Mouse (Mus musculus): ENCODE measurements around the gene Syde2.

Syde2 gene

DNA sequence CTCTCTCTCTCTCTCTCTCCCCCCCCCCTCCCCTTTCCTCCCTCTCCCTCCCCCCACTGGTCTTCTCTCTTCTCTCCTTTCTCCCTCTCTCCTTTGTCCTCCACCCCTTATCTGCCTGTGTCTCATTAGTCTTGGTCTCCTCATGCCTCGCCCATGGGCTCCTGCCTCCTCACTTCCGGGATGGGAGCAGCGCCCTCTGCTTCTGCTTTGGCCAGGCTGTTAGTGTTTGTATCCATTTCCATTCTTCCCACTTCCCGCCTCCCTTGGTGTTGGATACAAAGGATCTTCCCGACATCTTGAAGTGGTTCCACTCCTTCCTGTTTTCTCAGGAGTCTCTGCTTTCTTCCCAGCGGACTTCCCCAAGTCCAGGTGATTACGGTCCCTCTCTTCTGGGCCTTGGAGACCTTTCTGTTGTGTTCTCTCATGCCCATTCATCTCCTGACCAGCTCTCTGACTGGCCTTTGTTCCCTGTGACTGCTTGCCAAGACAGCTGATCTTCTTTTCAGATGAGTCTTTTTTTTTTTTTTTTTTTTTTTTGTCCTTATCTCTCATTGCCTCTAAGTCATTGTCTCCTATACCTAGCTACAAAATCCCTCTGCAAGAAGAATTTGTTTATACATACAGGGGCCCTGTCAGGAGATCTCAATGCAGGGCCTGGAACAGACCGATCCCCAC, 24.0 kb downstream of the Syde2 start:
- DNase-seq (ENCODE audit: low spot score), result no peak

DNA sequence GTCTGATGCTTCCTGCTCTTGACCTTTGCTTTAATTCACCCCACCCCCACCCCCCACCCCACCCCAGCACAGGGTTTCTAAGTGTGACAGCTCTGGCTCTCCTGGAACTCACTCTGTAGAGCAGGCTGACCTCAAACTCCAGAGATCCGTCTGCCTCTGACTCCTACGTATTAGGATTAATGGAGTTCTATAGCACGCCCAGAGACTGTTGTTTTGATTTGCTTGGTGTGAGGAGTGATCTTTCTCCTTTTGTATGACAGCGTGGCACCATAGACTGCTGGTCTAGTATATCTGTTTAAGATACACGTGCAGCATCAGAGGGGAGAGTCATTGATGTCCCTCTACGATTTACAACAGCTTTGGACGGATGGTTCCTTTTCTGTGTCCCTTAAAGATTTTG, 25.8 kb downstream of the Syde2 start:
- DNase-seq (ENCODE audit: low spot score), result no peak

DNA sequence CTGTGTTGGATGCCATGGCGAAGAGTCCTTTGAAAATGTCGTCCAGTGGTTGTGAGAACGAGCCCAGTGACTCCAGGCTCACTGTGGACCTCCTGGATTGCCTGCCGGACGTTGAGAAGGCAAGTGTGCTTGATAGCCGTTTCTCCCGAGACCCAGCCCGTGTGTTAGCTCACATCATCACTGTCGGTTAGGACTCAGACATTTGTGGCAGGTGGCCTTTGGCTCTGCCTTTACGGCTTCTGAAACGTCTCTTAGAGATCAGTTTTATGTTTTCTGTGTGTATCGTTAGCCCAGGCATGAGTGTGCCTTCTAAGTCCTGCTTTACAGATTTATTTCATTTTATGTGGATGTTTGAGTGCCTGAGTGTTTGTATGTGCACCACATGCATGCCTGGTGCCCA, 26.7 kb downstream of the Syde2 start:
- DNase-seq (ENCODE audit: low spot score), result no peak

DNA sequence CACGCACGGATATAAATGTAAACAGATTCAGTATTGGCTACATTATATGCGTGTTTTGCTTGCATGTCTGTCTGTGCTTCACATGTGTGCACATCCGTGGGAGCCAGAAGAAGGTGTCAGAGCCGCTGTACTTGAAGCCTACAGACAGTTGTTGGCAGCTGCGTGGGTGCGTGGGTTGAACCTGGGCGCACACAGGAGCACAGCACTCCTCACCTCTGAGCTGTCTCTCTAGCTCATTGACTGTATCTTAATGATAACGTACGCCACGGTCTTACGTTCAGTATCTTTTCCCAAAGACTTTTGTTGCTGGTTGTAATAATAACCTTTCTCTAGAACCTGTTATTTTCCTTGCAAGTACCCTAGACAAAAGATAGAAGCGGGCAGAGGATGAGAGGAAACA, 29.3 kb downstream of the Syde2 start:
- DNase-seq (ENCODE audit: low spot score), result no peak

DNA sequence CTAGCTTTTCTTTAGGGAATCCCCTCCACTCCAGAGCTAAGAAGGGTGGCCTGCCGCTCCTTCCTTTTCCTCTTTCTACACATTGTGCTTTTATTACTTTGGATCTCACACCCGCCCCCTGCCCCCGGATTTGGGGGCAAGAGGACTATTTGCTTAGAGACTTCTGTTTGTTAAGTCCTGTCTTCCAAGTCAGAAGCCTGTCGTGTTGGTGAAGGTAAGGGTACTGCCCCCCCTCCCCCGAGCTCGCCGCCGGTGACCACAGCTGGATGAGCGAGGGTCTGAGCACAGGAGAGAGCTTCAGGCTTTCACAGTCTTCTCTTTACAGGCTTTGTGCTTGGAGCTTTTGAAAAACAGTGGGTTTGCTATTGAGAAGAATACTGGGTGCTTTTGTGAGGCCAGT, 29.9 kb downstream of the Syde2 start:
- DNase-seq (ENCODE audit: low spot score), result no peak

DNA sequence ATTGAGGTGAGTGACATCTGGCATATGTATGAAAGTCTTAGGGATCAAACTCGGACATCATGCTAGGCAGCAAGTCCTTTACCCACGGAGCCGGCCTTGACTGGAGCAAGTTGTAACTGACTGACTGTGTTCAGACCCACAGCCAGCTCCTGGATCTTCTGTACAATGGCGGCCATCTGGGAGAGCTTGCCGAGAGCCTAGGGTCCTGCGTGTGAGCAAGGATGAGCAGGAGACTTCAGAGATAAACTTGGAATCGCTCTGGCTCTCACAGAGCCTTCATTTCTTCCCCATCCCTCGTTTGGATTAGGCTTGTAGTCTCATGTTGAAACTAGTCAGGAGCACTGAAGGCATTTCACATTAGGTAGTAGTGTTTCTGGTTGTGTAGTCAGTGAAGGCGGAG, 34.6 kb downstream of the Syde2 start:
- DNase-seq (ENCODE audit: low spot score), result no peak

DNA sequence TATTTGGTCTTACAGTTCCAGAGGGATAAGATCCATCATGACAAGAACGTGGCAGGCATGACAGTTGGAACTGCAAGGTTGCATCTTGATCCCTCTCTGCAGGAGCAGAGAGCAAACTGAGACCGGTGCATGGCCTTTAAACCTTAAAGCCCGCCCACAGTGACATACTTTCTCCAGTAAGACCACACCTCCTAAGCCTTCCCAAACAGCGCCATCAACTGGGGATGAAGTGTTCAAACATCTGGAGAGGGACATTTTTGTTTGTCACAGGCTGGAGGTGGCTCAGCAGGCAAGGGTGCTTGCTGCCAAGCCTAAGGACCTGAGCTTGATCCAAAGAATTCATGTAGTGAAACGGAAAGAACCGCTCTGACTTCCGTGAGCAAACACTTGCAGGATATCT, 37.1 kb downstream of the Syde2 start:
- no peak for DNase-seq (ENCODE audit: low spot score)

DNA sequence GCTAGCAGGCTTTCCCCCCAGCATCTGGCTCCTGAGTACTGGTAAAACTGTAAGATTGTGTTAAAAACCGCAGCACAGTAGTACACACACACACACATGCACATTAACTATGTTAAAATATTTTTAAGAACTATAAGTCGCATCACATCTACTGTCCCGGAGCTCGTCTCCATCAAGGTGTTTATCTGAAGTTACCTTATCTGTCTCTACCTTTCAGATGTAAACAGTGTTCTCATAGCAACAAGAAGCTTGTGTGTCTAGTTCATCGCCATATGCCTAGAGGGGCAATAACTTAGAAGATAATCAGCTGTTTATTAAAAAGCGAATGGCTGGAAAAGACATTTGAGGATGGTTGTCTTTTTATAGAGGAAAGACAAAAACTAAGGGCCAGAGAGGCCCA, 37.8 kb downstream of the Syde2 start:
- no peak for DNase-seq (ENCODE audit: low spot score)

DNA sequence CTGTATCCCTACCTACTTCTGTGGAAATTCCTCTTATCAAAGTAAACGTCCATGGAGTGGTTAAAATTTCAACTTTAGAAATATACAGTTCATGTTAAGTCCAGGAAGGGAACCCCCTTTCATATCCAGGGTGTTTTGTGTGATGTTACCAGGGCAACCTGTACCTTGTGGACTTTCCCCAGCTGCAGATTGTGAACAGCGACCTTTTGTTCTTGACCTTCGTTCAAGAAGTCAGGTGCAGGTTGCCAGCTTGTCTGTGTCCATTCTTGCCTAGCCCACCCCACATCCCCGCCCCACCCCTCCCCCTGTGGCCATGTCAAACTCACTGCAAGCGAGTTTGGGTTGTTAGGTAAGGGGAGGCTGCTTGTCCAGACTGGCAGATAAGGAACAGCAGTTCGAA, 39.4 kb downstream of the Syde2 start:
- no peak for DNase-seq (ENCODE audit: low spot score)

DNA sequence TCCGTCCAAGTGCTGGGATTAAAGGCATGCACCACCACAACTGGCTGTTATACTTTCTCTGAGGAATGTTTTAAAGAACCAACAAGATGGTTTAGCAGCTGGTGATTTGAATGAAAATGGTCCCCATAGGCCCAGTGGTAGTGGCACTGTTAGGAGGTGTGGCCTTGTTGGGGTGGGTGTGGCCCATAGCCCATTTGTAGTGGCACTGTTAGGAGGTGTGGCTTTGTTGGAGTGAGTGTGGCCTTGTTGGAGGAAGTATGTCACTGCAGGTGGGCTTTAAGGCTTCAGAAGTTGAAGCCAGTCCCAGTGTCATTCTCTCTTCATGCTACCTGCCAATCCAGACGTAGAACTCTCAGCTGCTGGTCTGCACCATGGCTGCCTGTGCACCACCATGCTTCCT, 40.7 kb downstream of the Syde2 start:
- DNase-seq (ENCODE audit: low spot score), result no peak

DNA sequence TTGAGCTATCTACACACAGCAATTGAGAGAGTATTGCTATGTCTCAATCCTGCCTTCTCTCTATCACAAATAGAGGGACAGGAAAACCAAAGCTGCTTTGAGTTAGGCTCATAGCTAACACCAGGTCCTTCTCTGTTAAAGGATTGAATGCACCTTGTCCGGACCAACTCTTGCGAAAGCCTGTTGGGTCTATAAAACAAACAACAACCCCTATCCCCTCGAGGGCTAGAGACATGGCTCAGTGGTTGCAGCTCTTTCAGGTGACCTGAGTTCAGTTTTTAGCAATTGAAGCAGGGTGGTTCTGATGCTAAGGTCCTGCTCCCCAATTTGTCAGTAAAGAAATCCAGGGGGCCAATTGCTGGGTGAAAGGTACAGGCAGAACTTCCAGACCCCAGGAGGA, 41.6 kb downstream of the Syde2 start:
- DNase-seq (ENCODE audit: low spot score), result no peak

DNA sequence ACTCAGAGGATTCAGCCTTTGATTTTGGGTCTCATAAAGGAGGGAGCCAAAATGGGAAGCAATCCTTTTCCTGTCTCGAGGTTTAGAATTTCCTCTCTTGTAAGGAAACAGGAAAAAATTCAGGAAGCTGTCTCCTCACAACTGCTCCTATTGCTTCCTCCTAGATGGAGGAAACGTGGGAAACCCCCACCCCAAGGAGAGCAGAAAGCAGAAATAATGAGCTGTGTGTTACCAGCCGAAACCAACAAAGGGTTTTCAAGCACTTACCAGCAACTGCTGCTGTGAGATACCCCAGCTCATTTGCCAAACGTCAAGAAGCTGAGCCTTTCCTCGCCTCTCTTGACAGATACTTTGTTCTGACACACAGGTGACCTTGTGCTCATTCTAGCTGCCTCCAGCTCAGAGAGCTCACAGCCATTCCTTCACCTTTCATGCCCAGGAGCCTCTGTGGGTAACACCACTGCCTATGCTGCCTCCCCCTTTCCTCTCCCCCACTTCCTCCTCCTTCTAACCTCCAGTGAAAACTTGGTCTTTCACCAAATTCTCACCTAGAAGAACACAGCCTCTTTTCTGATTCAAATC, 42.7 kb downstream of the Syde2 start:
- no peak for DNase-seq (ENCODE audit: low spot score)

DNA sequence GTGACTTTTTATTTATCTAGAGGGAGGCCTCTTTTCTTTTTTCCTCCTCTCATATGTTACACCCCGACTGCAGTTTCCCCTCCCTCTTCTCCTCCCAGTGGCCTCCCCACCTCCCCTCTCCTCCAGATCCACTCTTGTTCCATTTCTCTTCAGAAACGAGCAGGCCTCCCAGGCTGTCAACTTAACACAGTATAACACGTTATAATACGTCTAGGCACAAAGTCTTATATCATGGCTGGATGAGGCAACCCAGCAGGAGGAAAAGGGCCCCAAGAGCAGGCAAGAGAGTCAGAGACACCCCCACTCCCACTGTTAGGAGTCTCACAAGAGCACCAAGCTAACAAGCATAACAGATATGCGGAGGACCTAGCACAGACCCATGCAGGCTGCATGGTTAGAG, 45.3 kb downstream of the Syde2 start:
- no peak for DNase-seq (ENCODE audit: low spot score)

DNA sequence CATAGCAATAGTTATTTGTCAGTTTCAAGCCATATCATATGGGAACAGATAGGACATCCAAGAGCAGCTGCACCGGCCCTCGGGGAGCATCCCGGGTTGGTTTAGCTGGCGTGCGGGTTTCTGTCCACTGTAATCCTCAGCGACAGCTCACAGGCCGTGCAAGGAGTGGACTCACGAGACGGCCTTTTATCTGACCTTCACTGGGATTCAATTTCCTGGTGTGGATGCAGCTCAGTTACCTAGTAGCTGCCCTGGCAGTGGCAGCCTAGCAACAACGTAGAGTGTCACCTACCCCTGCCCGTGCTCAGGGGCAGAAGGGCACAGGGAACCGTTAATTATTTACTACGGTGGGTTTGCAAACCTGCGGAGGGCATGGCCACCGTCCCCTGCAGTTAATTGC, 50.2 kb downstream of the Syde2 start:
- no peak for DNase-seq (ENCODE audit: low spot score)

DNA sequence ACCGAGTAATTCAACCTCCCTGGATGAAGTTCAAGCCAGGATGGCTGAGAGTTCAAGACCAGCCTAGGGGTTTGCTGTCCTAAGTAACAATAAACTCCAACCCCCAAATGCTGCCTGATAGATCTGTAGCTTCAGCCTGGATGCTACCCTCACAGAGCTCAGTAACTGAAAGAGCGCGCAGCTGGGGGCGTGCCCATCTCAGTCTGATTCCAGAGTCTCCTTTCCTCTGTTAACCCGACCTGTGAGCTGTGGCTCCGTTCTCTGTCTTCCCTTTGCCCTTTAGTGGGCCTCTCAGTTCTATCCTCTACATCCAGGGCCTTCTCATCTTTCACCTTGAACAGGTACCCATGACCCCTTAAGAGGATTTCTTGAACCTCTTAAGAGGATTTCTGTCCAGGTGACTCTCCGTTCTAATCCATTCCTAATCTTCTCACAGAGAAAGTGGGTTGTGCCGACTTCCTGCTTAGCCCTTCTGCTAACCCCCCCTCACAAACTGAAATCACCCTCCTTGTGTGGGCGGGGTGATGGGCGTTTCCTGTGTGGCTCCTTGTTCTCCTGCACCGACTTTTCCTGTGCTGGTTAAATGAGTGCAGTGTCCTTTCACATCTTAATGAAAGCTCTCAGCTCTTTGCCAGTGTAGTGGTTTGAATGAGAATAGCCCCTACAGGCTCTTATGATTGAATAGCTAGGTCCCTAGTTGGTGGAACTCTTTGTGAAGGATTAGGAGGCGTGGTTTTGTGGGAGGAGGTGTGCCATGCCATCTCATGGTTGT, 51.6 kb downstream of the Syde2 start:
- no peak for DNase-seq (ENCODE audit: low spot score)

DNA sequence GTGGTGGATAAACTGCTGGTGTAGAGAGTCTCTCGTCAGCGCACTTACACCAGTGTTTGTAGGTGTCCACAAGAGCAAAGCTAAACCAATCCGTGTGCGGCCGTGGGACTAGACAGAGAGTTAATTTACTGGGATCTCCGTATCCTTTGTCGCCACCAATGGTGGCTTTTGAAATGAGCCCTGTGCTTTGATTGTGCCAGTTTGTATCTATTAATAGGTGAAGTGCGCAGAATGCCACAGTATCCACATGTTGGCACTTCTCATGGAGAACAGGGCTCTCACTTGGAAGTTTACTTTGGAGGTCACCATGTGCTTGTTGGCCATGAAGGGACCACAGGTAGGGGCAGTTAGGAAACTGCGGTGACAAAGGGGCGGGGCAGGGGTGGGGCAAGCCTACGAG, 53.7 kb downstream of the Syde2 start:
- DNase-seq (ENCODE audit: low spot score), result no peak

DNA sequence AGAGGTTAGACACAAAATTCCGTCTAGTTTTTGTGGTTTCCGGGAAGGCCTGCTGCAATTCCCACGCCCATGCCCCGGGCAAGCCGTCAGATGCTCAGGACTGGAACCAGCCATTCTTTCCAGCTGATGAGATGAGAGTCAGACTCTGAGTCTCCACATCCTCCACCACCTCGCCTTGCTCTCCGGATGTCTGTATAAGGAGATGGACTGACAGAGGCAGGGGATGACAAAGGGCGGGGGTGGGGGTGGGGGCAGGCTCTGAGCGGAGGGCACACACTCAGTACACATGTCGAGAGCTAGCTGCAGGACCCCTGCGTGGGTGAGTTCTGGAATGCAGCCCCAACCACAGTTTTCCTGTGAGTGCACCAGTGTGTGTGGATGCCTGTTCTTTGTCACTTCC, 57.3 kb downstream of the Syde2 start:
- no peak for DNase-seq (ENCODE audit: low spot score)

DNA sequence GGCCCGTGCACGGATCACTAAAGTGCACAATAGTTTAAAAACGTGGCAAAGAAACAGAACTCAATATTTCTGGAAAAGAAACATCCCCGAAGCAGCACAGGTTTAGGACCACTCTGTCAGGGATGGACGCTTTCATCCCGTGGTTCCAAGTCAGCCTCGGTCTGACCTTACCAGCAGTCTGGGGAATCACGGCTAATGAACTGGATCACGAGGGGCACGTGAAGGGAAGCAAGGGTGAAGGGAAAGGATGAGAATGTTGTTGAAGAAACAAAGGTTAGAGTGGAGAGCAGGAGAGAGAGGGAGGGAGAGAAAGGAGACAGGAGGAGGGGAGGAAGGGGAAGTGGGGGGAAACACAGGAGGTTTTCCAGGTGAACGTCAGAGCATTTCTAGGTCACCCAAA, 58.4 kb downstream of the Syde2 start:
- no peak for DNase-seq (ENCODE audit: low spot score)

DNA sequence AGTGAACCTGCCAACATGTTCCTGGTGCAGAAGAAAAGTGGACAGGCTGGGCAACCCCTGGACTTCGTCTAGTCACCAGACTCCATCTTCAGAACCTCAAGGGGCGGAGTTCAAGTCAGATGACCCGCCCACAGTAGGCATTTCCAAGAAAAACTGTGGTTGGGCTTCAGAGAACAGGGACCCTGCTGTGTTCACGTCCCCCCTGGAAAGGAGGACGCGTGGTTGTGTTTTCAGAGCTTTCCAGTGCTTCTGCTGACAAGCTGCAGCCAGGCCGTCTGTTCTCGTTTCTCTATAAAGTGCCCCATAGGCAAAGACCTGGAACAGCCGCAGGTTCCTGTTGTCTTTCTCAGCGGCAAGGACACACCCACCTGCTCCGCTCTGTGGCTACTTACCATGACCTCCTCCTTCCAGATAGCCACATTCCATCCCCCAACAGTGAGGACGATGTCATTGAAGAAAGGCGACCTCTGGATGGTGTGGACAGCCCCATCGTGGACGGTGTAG, 60.1 kb downstream of the Syde2 start:
- DNase-seq (ENCODE audit: low spot score), result no peak

DNA sequence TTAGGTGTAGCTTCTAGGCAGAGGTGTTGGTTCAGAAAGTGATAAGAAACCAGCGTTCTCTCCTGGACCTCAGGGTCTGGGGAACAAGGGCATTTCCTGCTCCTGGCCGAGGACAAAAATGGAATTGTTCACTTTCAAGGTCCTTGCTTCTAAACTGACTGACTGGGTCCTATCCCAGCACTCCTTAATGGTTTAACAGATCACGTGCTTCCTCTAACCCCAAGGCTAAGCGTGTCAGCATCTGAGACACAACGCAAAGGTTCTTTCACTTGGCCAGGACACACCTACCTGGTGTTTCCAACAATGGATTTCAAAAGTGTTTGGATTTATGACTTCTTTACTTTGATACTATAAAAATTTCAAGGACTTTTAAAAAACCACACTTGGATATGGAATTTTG, 62.3 kb downstream of the Syde2 start:
- no peak for DNase-seq (ENCODE audit: low spot score)

DNA sequence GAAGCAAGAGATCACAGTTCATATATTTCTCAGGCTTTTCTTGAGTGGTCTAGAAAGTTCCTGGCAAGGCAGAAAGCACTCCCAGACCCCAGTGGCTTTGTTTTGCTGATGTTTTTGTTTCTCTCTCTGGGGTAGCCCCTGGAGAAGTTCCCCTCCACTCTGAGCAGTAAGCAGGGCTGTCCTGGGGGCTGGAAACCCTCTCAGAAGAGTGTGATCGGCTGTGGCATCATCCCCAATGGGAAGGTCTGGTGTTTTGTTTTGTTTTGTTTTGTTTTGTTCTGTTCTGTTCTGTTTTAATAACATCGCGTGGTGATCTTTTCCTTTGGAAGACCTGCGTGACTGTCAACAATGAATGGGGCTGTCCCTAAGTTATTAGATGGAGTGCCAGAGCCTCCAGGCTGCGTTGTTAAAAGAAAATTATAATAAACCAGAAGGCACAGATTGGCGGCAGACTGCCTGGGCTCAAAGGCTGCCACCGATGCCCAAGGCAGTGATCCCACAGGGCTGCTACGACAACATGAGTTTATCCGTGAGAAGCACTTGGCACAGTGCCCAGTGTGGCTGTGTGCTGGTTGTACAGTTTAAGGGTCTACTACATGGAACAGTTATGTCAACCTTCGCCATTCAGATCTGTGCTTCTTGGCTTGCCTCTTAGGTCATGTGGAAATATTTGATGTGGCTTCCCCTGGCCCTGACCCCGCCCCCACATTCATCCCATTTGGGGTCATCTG, 63.8 kb downstream of the Syde2 start:
- no peak for DNase-seq (ENCODE audit: low spot score)

DNA sequence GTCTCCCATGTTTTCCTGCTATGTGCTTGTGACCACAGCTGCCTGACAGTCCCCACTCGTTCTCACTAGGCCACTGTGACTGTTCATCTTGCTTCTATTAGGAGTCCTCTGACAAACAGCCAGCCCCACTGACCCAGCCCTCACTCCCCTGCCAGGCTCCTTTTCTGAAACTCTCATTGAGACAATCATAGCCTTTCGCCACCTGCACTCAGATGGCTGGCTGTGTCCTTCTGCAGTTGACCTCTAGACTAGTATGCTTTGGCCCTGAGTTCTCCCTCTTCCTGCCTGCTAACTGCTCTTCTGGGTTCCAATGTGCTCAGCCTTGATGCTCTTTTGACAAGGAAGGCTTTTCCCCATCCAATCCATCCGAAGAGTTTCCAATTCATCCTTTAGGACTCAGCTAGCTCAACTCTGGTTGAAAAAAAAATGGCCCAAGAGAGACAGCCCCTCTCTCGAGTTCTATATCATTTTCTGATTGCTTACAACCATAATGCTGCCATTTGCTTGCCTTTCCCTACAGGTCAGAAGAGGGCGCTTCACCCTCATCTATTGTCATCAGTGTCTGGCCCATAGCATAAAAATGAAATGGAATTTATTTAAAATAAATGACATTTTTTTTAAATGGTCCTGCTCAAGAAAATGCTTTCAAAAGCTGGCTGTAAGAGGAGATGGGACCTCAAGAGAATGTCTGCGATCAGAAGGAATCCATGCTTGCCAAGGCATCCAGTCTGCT, 65.6 kb downstream of the Syde2 start:
- no peak for DNase-seq (ENCODE audit: low spot score)
